Mouse (Mus musculus): ENCODE measurements around the gene Ddi1.
"Not testable (repeated sequence)": the region's sequence is repeated elsewhere in the genome, so short reads cannot be mapped to it uniquely, and the experiment has no call there.

Gene Ddi1

DNA sequence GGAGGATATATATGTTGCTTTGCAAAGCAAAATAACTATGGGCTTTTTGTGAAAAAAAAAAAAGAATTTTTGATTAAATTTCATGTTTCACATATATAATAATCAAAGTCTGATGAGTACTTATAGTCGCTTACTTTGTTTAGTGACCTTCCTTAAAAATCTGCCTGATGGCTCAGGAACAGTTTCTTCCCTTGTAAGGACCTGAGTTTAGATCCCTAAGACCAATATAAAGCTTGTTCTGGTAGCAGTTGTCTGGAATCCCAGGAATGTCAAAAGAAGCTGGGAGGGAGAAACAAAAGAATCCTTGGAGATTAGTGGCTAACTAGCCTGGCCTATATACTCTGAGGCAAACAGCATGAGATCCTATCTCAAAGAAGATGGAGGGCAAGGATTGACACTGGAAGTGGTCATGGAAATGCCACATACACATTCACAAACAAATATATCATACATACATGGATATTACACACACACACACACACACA lies at the start of gene Ddi1:
Ddi1 (minus strand) TSS at position 51 of the 485 bp plus-strand sequence.
- no peak for DNase-seq (ENCODE audit: low read depth, low spot score)

DNA sequence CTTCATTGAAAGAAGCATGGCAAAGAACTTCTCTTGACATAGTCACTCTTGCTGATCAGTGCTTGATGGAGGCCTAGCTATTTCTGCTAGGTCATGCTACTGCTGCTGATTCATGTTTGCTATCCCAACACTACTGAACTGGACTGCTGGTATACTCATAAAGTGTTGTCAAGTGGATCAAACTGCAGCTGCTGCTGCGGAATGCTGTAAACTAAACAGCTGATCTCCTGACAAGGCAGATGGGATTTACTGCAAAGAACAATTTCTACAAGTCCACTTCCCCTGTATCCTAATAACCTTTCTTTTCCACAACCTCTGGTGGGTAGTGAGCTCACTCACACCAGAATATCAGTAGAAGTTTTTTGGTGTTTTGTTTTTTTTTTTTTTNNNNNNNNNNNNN lies 47.5 kb upstream of the Ddi1 start:
- no peak for DNase-seq (ENCODE audit: low read depth, low spot score)

DNA sequence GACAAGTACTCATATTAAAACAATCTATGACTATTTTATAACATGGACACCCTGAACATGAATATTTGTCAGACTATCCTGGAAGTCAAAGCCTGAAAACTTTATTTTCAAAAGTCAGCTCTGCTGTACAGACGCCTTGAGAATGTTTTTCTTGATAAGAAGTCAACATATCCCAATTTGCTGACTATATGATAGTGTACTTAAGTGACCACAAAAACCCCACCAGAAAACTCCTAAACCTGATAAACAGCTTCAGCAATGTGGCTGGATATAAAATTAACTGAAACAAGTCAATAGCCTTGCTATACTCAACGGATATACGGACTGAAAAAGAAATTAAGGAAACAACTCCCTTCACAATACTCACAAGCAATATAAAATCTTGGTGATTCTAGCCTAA lies 36.2 kb upstream of the Ddi1 start:
- no peak for DNase-seq (ENCODE audit: low read depth, low spot score)

DNA sequence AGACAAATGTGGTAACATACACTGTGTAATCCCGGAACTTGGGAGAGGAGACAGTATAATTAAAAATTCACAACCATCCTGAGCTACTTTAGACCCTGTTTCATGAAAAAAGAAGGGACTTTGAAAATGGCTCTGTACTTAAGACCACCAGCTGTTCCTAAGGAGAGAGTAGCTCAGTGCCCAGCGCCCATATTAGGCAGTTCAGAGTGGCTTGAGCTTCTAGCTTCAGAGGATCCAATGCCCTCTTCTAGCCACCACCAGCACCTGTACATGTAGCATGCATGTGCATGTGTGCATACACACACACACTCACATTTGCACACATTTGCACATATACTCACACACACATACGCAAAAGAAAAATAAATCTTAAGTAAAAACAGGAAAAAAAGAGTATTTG lies 34.9 kb upstream of the Ddi1 start:
- DNase-seq (ENCODE audit: low read depth, low spot score), result no peak

DNA sequence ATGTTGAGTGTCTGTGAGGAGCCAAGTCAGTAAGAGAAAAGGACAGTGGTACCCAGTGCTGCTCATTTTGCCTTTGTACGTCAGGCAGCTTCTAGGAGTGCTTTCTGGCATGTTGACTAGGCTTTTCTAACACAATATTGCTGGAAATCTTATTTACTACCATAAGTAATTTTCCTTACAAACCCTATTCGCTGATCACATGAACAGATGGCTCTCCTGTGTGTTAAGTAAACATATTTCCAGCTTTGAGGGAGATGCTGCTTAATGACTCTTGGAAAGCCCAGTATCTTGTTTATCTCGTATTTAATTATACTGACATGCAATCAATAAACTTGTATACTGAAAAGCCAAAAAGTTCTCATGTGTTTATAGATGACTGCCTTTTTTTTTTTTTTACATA lies 32.4 kb upstream of the Ddi1 start:
- DNase-seq (ENCODE audit: low read depth, low spot score), result no peak

DNA sequence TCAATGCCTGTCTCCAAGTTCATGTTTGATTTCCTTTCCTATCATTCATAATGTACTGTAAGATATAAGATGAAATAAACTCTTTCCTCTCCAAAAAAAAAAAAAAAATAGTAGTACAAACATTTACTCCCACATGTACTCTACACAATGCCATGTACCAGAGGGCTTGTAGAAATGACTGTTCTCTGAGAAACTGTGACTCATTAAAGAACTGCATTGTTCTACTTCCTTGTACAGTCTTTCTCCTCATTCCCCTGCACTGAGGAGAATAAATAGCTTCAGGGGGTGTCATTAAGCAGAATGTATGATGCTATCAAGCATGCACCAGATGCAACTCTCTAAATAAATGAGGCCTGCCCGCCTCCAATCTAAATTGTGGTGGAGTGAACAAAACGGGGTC lies 28.9 kb upstream of the Ddi1 start:
- peak; percentile 39 for DNase-seq (ENCODE audit: low read depth, low spot score)

DNA sequence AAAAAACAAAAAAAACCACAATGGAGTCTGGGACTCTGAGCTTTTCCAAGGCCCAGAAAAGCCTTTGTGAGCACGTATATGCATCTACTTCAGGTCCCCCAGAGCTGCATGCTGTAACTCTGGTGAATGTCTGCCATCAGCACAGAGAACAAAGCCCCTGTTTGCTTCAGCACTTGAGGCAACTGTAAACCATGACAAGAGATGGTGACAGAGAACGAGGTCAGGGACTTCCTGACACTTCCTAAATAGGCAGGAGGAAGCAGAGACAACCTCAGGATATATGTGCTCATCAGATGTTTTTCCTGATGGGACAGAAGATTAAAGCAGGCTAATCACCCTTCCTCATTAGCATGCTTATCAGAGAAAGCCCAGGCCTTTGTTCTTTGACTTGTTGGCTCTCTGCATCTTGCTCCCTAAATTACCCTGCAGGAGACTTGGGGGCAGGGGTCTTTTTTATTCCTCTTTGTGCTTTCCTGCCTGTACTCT lies 19.6 kb upstream of the Ddi1 start:
- no peak for DNase-seq (ENCODE audit: low read depth, low spot score)

DNA sequence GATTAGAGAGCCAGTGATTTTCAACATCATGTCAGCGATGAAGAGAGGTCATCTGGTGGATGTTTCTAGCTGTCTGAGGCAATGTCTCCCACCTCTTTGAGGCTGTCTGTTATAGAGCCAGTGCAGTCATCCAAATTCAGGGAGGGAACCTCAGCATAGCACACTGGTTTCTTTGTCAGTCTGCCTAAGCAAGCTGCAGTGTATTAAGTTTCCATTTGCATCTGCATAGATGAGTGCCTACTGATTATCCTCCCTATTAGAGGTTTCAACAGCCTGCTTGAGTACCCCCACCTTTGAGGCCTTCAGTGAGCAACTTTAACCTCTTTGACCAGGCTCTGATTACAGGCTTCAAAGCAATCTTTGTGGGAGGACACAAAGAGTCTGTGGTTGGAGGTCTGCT lies 17.1 kb upstream of the Ddi1 start:
- no peak for DNase-seq (ENCODE audit: low read depth, low spot score)

DNA sequence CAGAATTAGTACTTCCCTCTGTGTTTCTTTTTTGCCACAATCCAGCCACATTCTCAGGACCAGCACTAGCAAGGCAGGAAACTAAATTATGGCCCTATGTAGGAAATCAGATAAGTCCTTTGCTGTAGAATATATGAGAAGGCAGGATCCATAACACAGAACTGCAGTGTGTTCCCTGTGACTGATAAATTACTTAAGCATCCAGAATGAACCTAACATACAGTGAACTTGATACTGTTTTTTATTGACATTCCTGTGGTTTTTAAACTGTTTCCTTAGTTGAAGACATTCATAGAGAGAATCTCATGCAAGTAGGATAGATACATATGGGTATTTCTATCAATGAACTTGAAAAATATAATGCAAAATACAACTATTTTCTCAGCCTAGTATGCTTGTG lies 7.9 kb upstream of the Ddi1 start:
- no peak for DNase-seq (ENCODE audit: low read depth, low spot score)

DNA sequence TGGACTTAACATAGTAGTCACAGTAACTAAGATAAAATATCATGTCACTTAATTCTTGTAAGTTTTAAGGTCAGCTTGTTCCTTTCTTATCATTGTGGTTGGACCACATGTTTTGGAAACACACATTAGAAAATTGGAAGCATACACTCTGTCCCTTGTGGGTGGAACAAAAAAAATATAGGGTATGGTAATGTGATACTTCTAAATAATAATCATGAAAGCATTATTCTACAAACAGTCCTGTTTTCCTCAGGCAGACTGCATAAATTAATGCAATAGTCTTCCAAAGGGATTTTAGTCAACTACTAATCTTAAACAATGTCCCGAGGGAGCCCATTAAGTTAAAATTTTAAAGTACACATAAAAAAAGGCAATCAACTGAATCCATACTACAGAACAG lies 6.7 kb upstream of the Ddi1 start:
- DNase-seq (ENCODE audit: low read depth, low spot score), result no peak

DNA sequence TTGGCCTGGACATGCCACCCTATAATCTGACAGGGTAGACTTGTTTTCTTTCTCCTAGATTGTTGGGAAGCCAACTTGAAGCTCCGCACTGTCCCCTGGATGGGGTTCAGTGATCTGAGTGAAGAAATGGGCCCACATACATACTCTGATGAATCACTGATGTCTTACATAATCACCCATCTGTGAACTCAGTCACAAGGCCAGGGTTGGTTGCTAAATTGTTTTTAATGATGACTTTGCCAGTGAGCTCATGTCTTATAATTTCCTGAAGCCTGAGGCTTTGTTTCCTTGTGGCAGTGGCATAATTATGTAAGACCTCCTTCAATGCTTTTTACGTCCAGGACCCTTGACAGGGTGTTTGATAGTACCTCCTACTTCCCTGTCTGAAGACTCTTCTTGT lies 4.8 kb downstream of the Ddi1 start:
- peak; percentile 12 for DNase-seq (ENCODE audit: low read depth, low spot score)

DNA sequence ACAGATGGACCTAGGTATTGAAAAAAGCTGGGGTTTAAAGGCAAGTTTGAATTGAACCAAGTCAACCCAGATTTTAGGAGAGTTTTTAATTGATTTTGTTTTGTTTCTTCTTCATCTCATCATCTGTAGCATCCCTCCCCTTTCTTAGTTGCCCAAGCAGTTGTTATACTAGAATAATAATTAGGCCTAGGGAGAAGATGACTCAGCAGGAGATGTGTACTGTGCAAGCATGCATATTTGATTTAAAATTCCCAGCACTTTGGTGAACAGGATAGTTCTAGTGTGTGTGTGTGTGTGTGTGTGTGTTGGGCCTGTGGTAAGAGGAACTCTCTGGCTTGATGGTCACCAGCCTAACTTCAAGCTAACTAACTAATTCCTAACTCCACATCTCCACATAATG lies 12.6 kb downstream of the Ddi1 start:
- DNase-seq (ENCODE audit: low read depth, low spot score), result peak; percentile 14

DNA sequence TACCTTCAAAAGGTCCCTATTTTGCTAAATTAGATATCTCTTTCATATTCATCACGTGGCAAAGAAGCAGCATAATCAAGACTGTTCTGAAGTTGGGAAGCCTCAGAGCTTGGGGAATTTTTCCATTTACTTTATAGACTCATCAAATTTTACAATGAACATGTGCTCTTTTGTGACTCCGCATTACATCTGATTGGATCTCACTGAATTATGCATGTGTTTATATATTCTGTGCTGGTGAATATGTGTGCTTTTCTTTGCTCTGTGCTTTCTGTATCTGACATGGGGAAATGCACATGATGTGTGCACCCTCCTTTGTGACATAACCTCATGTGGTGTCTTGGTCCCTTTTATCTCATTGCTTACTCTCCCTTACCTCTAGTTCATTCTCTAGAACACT lies 17.7 kb downstream of the Ddi1 start:
- no peak for DNase-seq (ENCODE audit: low read depth, low spot score)

DNA sequence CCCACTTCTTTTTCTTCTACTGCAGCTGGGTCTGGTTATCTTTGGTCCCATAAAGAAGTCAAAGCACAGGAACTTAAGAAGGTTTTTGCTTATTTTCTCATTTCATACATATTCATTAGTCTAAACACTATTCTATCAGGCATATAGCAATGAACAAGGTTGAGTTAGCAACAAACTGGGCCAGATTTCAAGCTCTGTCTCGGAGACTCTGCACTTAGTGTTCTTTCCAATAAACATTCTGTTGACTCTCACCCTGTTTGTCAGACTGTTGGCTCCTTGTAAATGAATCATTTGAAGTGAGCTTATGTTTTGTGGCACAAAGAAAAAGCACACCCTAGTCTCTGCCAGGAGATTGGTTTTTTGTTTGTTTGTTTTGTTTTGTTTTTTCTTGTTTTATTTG lies 19.3 kb downstream of the Ddi1 start:
- peak; percentile 36 for DNase-seq (ENCODE audit: low read depth, low spot score)

DNA sequence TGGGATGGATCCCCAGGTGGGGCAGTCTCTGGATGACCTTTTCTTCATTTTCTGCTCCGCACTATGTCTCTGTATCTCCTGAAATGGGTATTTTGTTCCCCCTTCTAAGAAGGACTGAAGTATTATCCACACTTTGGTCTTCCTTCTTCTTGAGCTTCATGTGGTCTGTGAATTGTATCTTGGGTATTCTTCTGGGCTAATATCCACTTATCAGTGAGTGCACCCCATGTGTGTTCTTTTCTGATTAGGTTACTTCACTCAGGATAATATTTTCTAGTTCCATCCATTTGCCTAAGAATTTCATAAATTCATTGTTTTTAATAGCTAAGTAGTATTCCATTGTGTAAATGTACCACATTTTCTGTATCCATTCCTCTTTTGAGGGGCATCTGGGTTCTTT lies 33.7 kb downstream of the Ddi1 start:
- DNase-seq (ENCODE audit: low read depth, low spot score), result not testable (repeated sequence)

DNA sequence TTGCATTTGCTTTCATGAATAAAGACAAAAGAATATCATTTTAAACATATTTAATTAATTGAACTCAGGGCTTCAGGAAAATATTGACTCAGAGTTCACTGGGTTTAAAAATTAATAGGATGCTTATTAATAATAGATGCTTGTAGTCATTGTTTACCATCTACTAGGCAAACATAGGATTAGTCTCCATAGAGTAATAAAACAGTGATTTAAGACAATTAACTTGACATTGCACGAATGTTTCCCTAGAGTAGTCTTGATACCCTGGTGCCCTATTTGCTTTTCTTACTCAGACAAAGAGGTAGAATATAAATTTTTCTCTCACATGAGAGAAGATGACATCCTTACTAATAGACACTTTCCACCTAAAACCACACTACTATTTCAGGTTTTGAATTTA lies 52.1 kb downstream of the Ddi1 start:
- no peak for DNase-seq (ENCODE audit: low read depth, low spot score)

DNA sequence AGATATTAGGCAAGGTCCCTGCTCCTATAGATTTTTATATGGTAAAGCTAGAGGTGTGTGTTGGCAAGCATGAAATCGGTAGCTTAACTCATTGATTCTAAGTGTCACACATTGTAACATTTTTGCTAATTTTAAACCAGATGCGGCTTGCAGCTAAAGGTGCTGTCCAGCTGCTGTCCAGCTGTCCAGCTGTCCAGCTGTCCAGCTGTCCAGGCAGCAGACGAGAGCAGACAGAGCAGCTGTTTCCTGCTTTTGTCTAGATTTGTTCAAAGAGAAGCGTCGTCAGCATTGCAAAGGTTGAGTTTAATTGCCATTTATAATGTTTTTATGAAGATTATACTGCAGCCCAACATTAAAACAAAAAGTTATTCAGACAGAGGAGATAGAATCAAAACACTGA lies 56.8 kb downstream of the Ddi1 start:
- DNase-seq (ENCODE audit: low read depth, low spot score), result no peak
